Mouse (Mus musculus) brain, embryonic 14.5 days (tissue): ENCODE data around the gene Fxyd7. TPM values are rescaled to one million over a fixed set of nuclear protein-coding genes. Genes with fewer than 3 reads are reported as not detected.

Experiments
- polyA plus RNA-seq: library from polyadenylated mRNA; depleted of rRNA; stranded (reverse); fragments of >200 nt; gene quantifications from 2 replicates; pipeline ENCODE4 v1.2.3, GENCODE M21; 2012; rRNA removed

Gene Fxyd7
- polyA plus RNA-seq, 1 experiment, result 74.4 TPM

Other genes starting within 250 kb of the Fxyd7 start
- gene Ffar2, start 227.7 kb downstream of the Fxyd7 start, polyA plus RNA-seq, result 0.13 and 0.46 TPM in 2 replicates
- gene Ffar3, start 195.3 kb downstream of the Fxyd7 start, polyA plus RNA-seq, result not detected in 2 replicates
- gene Ffar1, start 189.9 kb downstream of the Fxyd7 start, polyA plus RNA-seq, result not detected in 2 replicates
- 0.05 TPM in 1 of 2 replicates, not detected in the other for gene Cd22, start 171.1 kb downstream of the Fxyd7 start, polyA plus RNA-seq
- 2.1 and 2.2 TPM in 2 replicates for gene Mag, start 136.6 kb downstream of the Fxyd7 start, polyA plus RNA-seq
- gene Hamp2, start 126.8 kb downstream of the Fxyd7 start, polyA plus RNA-seq, result not detected in 2 replicates
- not detected in 2 replicates for gene Hamp, start 107.4 kb downstream of the Fxyd7 start, polyA plus RNA-seq
- gene Usf2, start 94.7 kb downstream of the Fxyd7 start, polyA plus RNA-seq, result 165 and 170 TPM in 2 replicates
- gene Lsr, start 78.0 kb downstream of the Fxyd7 start, polyA plus RNA-seq, result 19.8 TPM in 2 replicates
- 0.37 and 0.42 TPM in 2 replicates for gene Fam187b, start 77.7 kb downstream of the Fxyd7 start, polyA plus RNA-seq
- gene Fxyd5, start 9.0 kb downstream of the Fxyd7 start, polyA plus RNA-seq, result 10.3 and 12.5 TPM in 2 replicates
- gene Fxyd1, start 5.7 kb upstream of the Fxyd7 start, polyA plus RNA-seq, result 8.5 and 12.6 TPM in 2 replicates
- gene Lgi4, start 7.9 kb upstream of the Fxyd7 start, polyA plus RNA-seq, result 0.74 and 0.79 TPM in 2 replicates
- gene Fxyd3, start 25.2 kb upstream of the Fxyd7 start, polyA plus RNA-seq, result 1.9 TPM in 2 replicates
- gene Hpn, start 63.8 kb upstream of the Fxyd7 start, polyA plus RNA-seq, result 0.62 and 1.00 TPM in 2 replicates
- gene Scn1b, start 75.5 kb upstream of the Fxyd7 start, polyA plus RNA-seq, result 11.2 and 12.9 TPM in 2 replicates
- 404 and 573 TPM in 2 replicates for gene Gramd1a, start 104.4 kb upstream of the Fxyd7 start, polyA plus RNA-seq
- not detected in 2 replicates for gene Scgb2b2, start 239.0 kb upstream of the Fxyd7 start, polyA plus RNA-seq
- not detected in 2 replicates for gene Scgb1b2, start 240.4 kb upstream of the Fxyd7 start, polyA plus RNA-seq